Mouse (Mus musculus) embryonic facial prominence, embryonic 13.5 days (tissue): ENCODE measurements around the gene Slc6a16. TPM values are rescaled to one million over a fixed set of nuclear protein-coding genes. Genes with fewer than 3 reads are reported as not detected.

Experiments used
- ATAC-seq: fragments of 200-750 bp; cut with Nextera tagmentation; 2 replicates; pipeline ENCODE4 v1.8.0; 2017; ENCODE audit warnings: low read depth; ENCODE audit not compliant: insufficient number of reproducible peaks, insufficient read depth, low FRiP score, low TSS enrichment
- H3K27ac ChIP-seq: fragments of 300-500 bp; sonication (generic); 2 replicates; pipeline ENCODE4 v1.5.1; 2015; ENCODE audit warnings: moderate library complexity, mild to moderate bottlenecking, inconsistent platforms
- H3K27me3 ChIP-seq: fragments of 300-500 bp; sonication (generic); 2 replicates; pipeline ENCODE4 v1.6.1; 2015; ENCODE audit warnings: mild to moderate bottlenecking, inconsistent platforms
- H3K36me3 ChIP-seq: fragments of 300-500 bp; sonication (generic); 2 replicates; pipeline ENCODE4 v1.6.1; 2015; ENCODE audit warnings: mild to moderate bottlenecking, inconsistent platforms
- H3K4me1 ChIP-seq: fragments of 300-500 bp; sonication (generic); 2 replicates; pipeline ENCODE4 v1.6.1; 2015; ENCODE audit warnings: inconsistent platforms
- H3K4me2 ChIP-seq: fragments of 300-500 bp; sonication (generic); 2 replicates; pipeline ENCODE4 v1.6.1; 2015; ENCODE audit warnings: moderate library complexity, mild to moderate bottlenecking, inconsistent platforms
- H3K4me3 ChIP-seq: fragments of 300-500 bp; sonication (generic); 2 replicates; pipeline ENCODE4 v1.5.1; 2015; ENCODE audit warnings: mild to moderate bottlenecking, inconsistent platforms
- H3K9ac ChIP-seq: fragments of 300-500 bp; sonication (generic); 2 replicates; pipeline ENCODE4 v1.6.1; 2015; ENCODE audit warnings: mild to moderate bottlenecking, inconsistent platforms
- H3K9me3 ChIP-seq: fragments of 300-500 bp; sonication (generic); 2 replicates; pipeline ENCODE4 v1.6.1; 2016; ENCODE audit warnings: inconsistent platforms
- WGBS: fragments of 180-500 bp; shearing (Covaris S2); methylation state at CpG from one replicate; pipeline ENCODE4 v1.1.7; 2015; ENCODE audit warnings: mixed read lengths; 5-methylcytosine and 5-hydroxymethylcytosine counted together
- polyA plus RNA-seq: library from polyadenylated mRNA; unstranded; fragments of >200 nt; fragmentation: Nextera tagmentation; extraction: Ambion mirVana; gene quantifications from 2 replicates; pipeline ENCODE4 v1.2.1, GENCODE M21; 2015

Slc6a16 gene
- 0.17 and 0.29 TPM in 2 replicates for polyA plus RNA-seq

GRCm38 (mm10) chr7:45240633-45241388 lies at the start of gene Slc6a16:
TSS of gene Slc6a16 (plus strand) at chr7:45241085.
- H3K4me2 ChIP-seq: peak within 1 kb of the TSS; percentile 65
- peaks cover 19% of the 10 kb centered on the region for H3K27me3 ChIP-seq
- ATAC-seq: no peak

GRCm38 (mm10) chr7:45191161-45191560 lies 49.7 kb upstream of the Slc6a16 start:
- Histone ChIP-seq H3K27me3 (peaks cover 45% of the 10 kb centered on the region), H3K27ac (no peak overlapping the region), H3K4me2 (no peak overlapping the region), H3K36me3 (no peaks in the 10 kb centered on the region), H3K4me3 (no peak overlapping the region), H3K9me3 (no peaks in the 10 kb centered on the region), H3K9ac (no peak overlapping the region), H3K4me1 (peaks cover 9% of the 10 kb centered on the region; the same call in 1 of the 2 replicates)
- WGBS: 65% methylated on average over 2 of the region's 2 CpGs
- no peak for ATAC-seq

More at GRCm38 (mm10) chr7:45240633-45241388, at the start of gene Slc6a16:
- Histone ChIP-seq H3K27ac (no peak within 1 kb of the TSS), H3K9me3 (no peaks in the 10 kb centered on the region), H3K9ac (peak within 1 kb of the TSS; percentile 60), H3K4me1 (peaks cover 8% of the 10 kb centered on the region), H3K4me3 (peak within 1 kb of the TSS; percentile 38), H3K36me3 (no peaks in the 10 kb centered on the region)
- WGBS: 6% methylated on average over 53 of the region's 53 CpGs

GRCm38 (mm10) chr7:45191803-45192363 lies 49.0 kb upstream of the Slc6a16 start:
- Histone ChIP-seq H3K27ac (peak overlapping the region; percentile 53; the same call in 1 of the 2 replicates), H3K9me3 (no peaks in the 10 kb centered on the region), H3K27me3 (peaks cover 38% of the 10 kb centered on the region), H3K4me3 (no peak overlapping the region), H3K9ac (peak overlapping the region; percentile 57), H3K36me3 (no peaks in the 10 kb centered on the region), H3K4me2 (no peak overlapping the region), H3K4me1 (peaks cover 9% of the 10 kb centered on the region; the same call in 1 of the 2 replicates)
- ATAC-seq: peak; percentile 20; the same call in 1 of the 2 replicates
- WGBS: 5% methylated on average over 8 of the region's 8 CpGs

GRCm38 (mm10) chr7:45192585-45193310 lies 48.1 kb upstream of the Slc6a16 start:
- Histone ChIP-seq H3K4me2 (no peak overlapping the region), H3K9ac (no peak overlapping the region), H3K27me3 (peaks cover 40% of the 10 kb centered on the region), H3K27ac (no peak overlapping the region), H3K36me3 (no peaks in the 10 kb centered on the region), H3K4me1 (peaks cover 9% of the 10 kb centered on the region; the same call in 1 of the 2 replicates), H3K4me3 (no peak overlapping the region), H3K9me3 (no peaks in the 10 kb centered on the region)
- no peak for ATAC-seq
- 78% methylated on average over 7 of the region's 7 CpGs for WGBS

GRCm38 (mm10) chr7:45193406-45193805 lies 47.5 kb upstream of the Slc6a16 start:
- 57% methylated on average over 5 of the region's 5 CpGs for WGBS
- Histone ChIP-seq H3K9me3 (no peaks in the 10 kb centered on the region), H3K27ac (no peak overlapping the region), H3K4me3 (no peak overlapping the region), H3K4me1 (peaks cover 9% of the 10 kb centered on the region; the same call in 1 of the 2 replicates), H3K9ac (no peak overlapping the region), H3K4me2 (no peak overlapping the region), H3K36me3 (no peaks in the 10 kb centered on the region), H3K27me3 (peaks cover 34% of the 10 kb centered on the region)
- no peak for ATAC-seq

GRCm38 (mm10) chr7:45193871-45194785 lies 46.8 kb upstream of the Slc6a16 start:
- no peak for ATAC-seq
- peaks cover 9% of the 10 kb centered on the region; the same call in 1 of the 2 replicates for H3K4me1 ChIP-seq
- H3K9me3 ChIP-seq: no peaks in the 10 kb centered on the region
- H3K9ac ChIP-seq: no peak overlapping the region
- no peak overlapping the region for H3K4me2 ChIP-seq
- 69% methylated on average over 17 of the region's 17 CpGs for WGBS
- H3K27ac ChIP-seq: no peak overlapping the region
- peaks cover 32% of the 10 kb centered on the region for H3K27me3 ChIP-seq
- H3K4me3 ChIP-seq: no peak overlapping the region
- no peaks in the 10 kb centered on the region for H3K36me3 ChIP-seq

GRCm38 (mm10) chr7:45195341-45196175 lies 45.3 kb upstream of the Slc6a16 start:
- 62% methylated on average over 13 of the region's 13 CpGs for WGBS
- peaks cover 26% of the 10 kb centered on the region for H3K27me3 ChIP-seq
- H3K36me3 ChIP-seq: no peaks in the 10 kb centered on the region
- H3K9ac ChIP-seq: no peak overlapping the region
- H3K4me1 ChIP-seq: peaks cover 9% of the 10 kb centered on the region; the same call in 1 of the 2 replicates
- H3K9me3 ChIP-seq: no peaks in the 10 kb centered on the region
- ATAC-seq: no peak
- no peak overlapping the region for H3K27ac ChIP-seq
- H3K4me3 ChIP-seq: no peak overlapping the region
- H3K4me2 ChIP-seq: no peak overlapping the region

- peaks cover 9% of the 10 kb centered on the region; the same call in 1 of the 2 replicates for H3K4me1 ChIP-seq
- no peak overlapping the region for H3K4me2 ChIP-seq
- no peaks in the 10 kb centered on the region for H3K9me3 ChIP-seq
- H3K36me3 ChIP-seq: no peaks in the 10 kb centered on the region
- 86% methylated on average over 4 of the region's 4 CpGs for WGBS
- H3K4me3 ChIP-seq: no peak overlapping the region
- no peak overlapping the region for H3K27ac ChIP-seq
- no peak overlapping the region for H3K9ac ChIP-seq
- H3K27me3 ChIP-seq: peaks cover 22% of the 10 kb centered on the region
- ATAC-seq: no peak
These were observed 44.7 kb upstream of the Slc6a16 start for GRCm38 (mm10) chr7:45196176-45196535.

- H3K9me3 ChIP-seq: no peaks in the 10 kb centered on the region
- peaks cover 14% of the 10 kb centered on the region for H3K27me3 ChIP-seq
- no peak overlapping the region for H3K9ac ChIP-seq
- H3K4me3 ChIP-seq: no peak overlapping the region
- H3K4me1 ChIP-seq: peaks cover 2% of the 10 kb centered on the region; the same call in 1 of the 2 replicates
- no peak overlapping the region for H3K4me2 ChIP-seq
- no peak overlapping the region for H3K27ac ChIP-seq
- 59% methylated on average over 5 of the region's 5 CpGs for WGBS
- no peaks in the 10 kb centered on the region for H3K36me3 ChIP-seq
- ATAC-seq: no peak
These were observed 43.9 kb upstream of the Slc6a16 start for GRCm38 (mm10) chr7:45196994-45197393.

- H3K4me2 ChIP-seq: no peak overlapping the region
- H3K4me3 ChIP-seq: no peak overlapping the region
- no peak for ATAC-seq
- 12% methylated on average over 5 of the region's 5 CpGs for WGBS
- peaks cover 14% of the 10 kb centered on the region for H3K27me3 ChIP-seq
- H3K27ac ChIP-seq: no peak overlapping the region
- no peaks in the 10 kb centered on the region for H3K9me3 ChIP-seq
- H3K9ac ChIP-seq: no peak overlapping the region
- H3K36me3 ChIP-seq: no peaks in the 10 kb centered on the region
- no peaks in the 10 kb centered on the region for H3K4me1 ChIP-seq
These were observed 42.5 kb upstream of the Slc6a16 start for GRCm38 (mm10) chr7:45198435-45198834.
